Mouse (Mus musculus): ENCODE results near the gene Vapa.
"Not testable (repeated sequence)": the region's sequence is repeated elsewhere in the genome, so short reads cannot be mapped to it uniquely, and the experiment has no call there.

Gene Vapa

GRCm38 (mm10) chr17:65563345-65563744, 50.0 kb downstream of the Vapa start:
- DNase-seq (ENCODE audit: low read depth): no peak

- peak; percentile 84 for DNase-seq (ENCODE audit: low read depth)
These were observed 50.6 kb downstream of the Vapa start for GRCm38 (mm10) chr17:65562761-65563160.

GRCm38 (mm10) chr17:65561361-65562015, 51.9 kb downstream of the Vapa start:
- DNase-seq (ENCODE audit: low read depth): peak; percentile 38

GRCm38 (mm10) chr17:65559273-65559672, 54.1 kb downstream of the Vapa start:
- peak; percentile 63 for DNase-seq (ENCODE audit: low read depth)

GRCm38 (mm10) chr17:65558788-65559187, 54.6 kb downstream of the Vapa start:
- no peak for DNase-seq (ENCODE audit: low read depth)

- peak; percentile 72 for DNase-seq (ENCODE audit: low read depth)
These were observed 55.1 kb downstream of the Vapa start for GRCm38 (mm10) chr17:65558217-65558616.

GRCm38 (mm10) chr17:65557212-65557611, 56.1 kb downstream of the Vapa start:
- DNase-seq (ENCODE audit: low read depth): no peak

GRCm38 (mm10) chr17:65556798-65557197, 56.6 kb downstream of the Vapa start:
- DNase-seq (ENCODE audit: low read depth): no peak

- no peak for DNase-seq (ENCODE audit: low read depth)
These were observed 60.8 kb downstream of the Vapa start for GRCm38 (mm10) chr17:65552426-65552997.

GRCm38 (mm10) chr17:65550357-65550756, 63.0 kb downstream of the Vapa start:
- no peak for DNase-seq (ENCODE audit: low read depth)

GRCm38 (mm10) chr17:65548698-65549365, 64.5 kb downstream of the Vapa start:
- DNase-seq (ENCODE audit: low read depth): no peak

GRCm38 (mm10) chr17:65546221-65546620, 67.1 kb downstream of the Vapa start:
- DNase-seq (ENCODE audit: low read depth): peak; percentile 22

GRCm38 (mm10) chr17:65540441-65541272, 72.7 kb downstream of the Vapa start, which contains the start of gene Tmem232:
TSS of gene Tmem232 (minus strand) at chr17:65540782.
- DNase-seq (ENCODE audit: low read depth): peak; percentile 69

- peak; percentile 60 for DNase-seq (ENCODE audit: low read depth)
These were observed 77.2 kb downstream of the Vapa start for GRCm38 (mm10) chr17:65536156-65536555.

- not testable (repeated sequence) for DNase-seq (ENCODE audit: low read depth)
These were observed 81.0 kb downstream of the Vapa start for GRCm38 (mm10) chr17:65532381-65532780.
